ENCODE assay signal across 10 mouse cellular contexts in the genomic region with DNA sequence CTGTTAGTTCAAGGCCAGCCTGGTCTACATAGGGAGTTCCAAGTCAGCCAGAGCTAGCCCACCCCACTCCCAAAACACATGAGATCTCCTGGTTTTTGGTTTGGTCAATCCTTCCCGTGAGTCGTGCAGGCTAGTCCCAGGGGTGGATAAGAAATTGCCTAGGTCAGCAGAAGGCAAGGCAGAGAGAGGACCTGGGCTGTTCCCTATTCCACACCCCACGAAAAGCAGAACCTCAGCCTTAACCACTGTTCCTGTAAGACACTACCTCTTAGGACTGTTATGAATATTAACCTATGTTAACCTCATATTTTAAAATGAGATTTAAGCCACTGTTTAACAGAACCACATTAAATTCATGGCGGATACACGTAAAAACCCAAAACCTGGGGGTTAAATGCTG. TPM values are rescaled to one million over a fixed set of nuclear protein-coding genes. Genes with fewer than 3 reads are reported as not detected.
DNase-seq lines count a peak whose midpoint lies in the region; ATAC-seq and TF ChIP-seq lines count a peak whose summit lies in the region.
"Had no signal": no experiment of that assay in that cellular context is flagged by ENCODE, and none has a peak within 500 bp of the region (broad histone marks: within the 10 kb centered on the region; RNA-seq: fewer than 3 reads in every experiment).

No protein-coding gene starts in this region.

- H3K36me3 ChIP-seq in heart, embryonic 13.5 days = peaks cover 8% of the 10 kb centered on the region; the same call in 1 of the 2 replicates
- no peaks in the 10 kb centered on the region for H3K36me3 ChIP-seq in lung, postnatal 0 days (ENCODE audit: insufficient read depth, low read length)
- H3K36me3 ChIP-seq in liver, embryonic 11.5 days (ENCODE audit: control insufficient read depth, insufficient read depth, low read length) = no peaks in the 10 kb centered on the region

- 68% methylated on average over 5 of the region's 5 CpGs for WGBS in heart, embryonic 13.5 days
- 77% methylated on average over 5 of the region's 5 CpGs for WGBS in lung, postnatal 0 days
- 63% methylated on average over 5 of the region's 5 CpGs for WGBS in liver, embryonic 11.5 days
- WGBS in cerebellum, adult 2 months = 79% methylated on average over 5 of the region's 5 CpGs

- DNase-seq in heart, postnatal 14 days = no peak
- no peak for DNase-seq in lung, postnatal 0 days (ENCODE audit: low spot score)
- DNase-seq in lung, adult 18-20 months = no peak
- DNase-seq in liver, embryonic 11.5 days (ENCODE audit: low spot score) = no peak
- no peak for DNase-seq in cerebellum, adult 2 months
- DNase-seq in right cerebral cortex, postnatal 14 days = no peak
- no peak for DNase-seq in adrenal gland, adult 8-10 months
- DNase-seq: lung, postnatal 14 days had no signal

- no peak for TF ChIP-seq EP300 in lung, postnatal 0 days (IDR thresholded peaks at IDR 0.05)

- H3K4me3 ChIP-seq in heart, embryonic 13.5 days = no peak overlapping the region
- no peak overlapping the region for H3K4me3 ChIP-seq in lung, postnatal 0 days (ENCODE audit: low read depth, low read length)
- H3K4me3 ChIP-seq in liver, embryonic 11.5 days (ENCODE audit: low read depth, low read length) = no peak overlapping the region
- H3K4me3 ChIP-seq in cerebellum, adult 2 months (replicated peaks; ENCODE audit: insufficient read depth, low read depth, low read length) = no peak overlapping the region

- no peaks in the 10 kb centered on the region for H3K27me3 ChIP-seq in heart, embryonic 13.5 days (replicated peaks)
- no peaks in the 10 kb centered on the region for H3K27me3 ChIP-seq in lung, postnatal 0 days (replicated peaks; ENCODE audit: insufficient read depth, low read length)
- H3K27me3 ChIP-seq in liver, embryonic 11.5 days (replicated peaks; ENCODE audit: control insufficient read depth, insufficient read depth, low read length) = no peaks in the 10 kb centered on the region
- no peaks in the 10 kb centered on the region for H3K27me3 ChIP-seq in cerebellum, adult 2 months (ENCODE audit: control insufficient read depth, insufficient read depth, low read length)

- TF ChIP-seq POLR2A in cerebellum, adult 2 months (IDR thresholded peaks at IDR 0.05; ENCODE audit: borderline replicate concordance, insufficient read depth, low read length) = no peak

- peak overlapping the region; percentile 68; the same call in 1 of the 2 replicates for H3K9ac ChIP-seq in heart, embryonic 13.5 days
- no peak overlapping the region for H3K9ac ChIP-seq in lung, postnatal 0 days (replicated peaks; ENCODE audit: low read depth)
- H3K9ac ChIP-seq in liver, embryonic 11.5 days (ENCODE audit: low read depth, low read length) = no peak overlapping the region

- no peak overlapping the region for H3K4me2 ChIP-seq in heart, embryonic 13.5 days
- H3K4me2 ChIP-seq in lung, postnatal 0 days (replicated peaks; ENCODE audit: low read depth, low read length) = no peak overlapping the region
- no peak overlapping the region for H3K4me2 ChIP-seq in liver, embryonic 11.5 days
- H3K4me2 ChIP-seq: hindbrain, embryonic 14.5 days had no signal

- no peak for ATAC-seq in heart, embryonic 13.5 days (ENCODE audit: extremely low read depth, insufficient number of reproducible peaks, low FRiP score, low TSS enrichment)
- no peak for ATAC-seq in lung, postnatal 0 days
- ATAC-seq in liver, embryonic 11.5 days (replicated peaks; ENCODE audit: low FRiP score) = no peak

- H3K4me1 ChIP-seq in heart, embryonic 13.5 days = peaks cover 61% of the 10 kb centered on the region
- peaks cover 25% of the 10 kb centered on the region; the same call in 1 of the 2 replicates for H3K4me1 ChIP-seq in lung, postnatal 0 days (ENCODE audit: insufficient read depth, low read depth, low read length)
- H3K4me1 ChIP-seq in liver, embryonic 11.5 days (replicated peaks; ENCODE audit: control insufficient read depth, insufficient read depth, low read length) = peaks cover 11% of the 10 kb centered on the region
- H3K4me1 ChIP-seq in cerebellum, adult 2 months (ENCODE audit: control insufficient read depth, insufficient read depth, low read length) = peaks cover 14% of the 10 kb centered on the region

- no peaks in the 10 kb centered on the region for H3K9me3 ChIP-seq in heart, embryonic 13.5 days
- no peaks in the 10 kb centered on the region for H3K9me3 ChIP-seq in lung, postnatal 0 days (ENCODE audit: low read length)
- no peaks in the 10 kb centered on the region for H3K9me3 ChIP-seq in liver, embryonic 11.5 days (ENCODE audit: control insufficient read depth, low read length)

- peak overlapping the region; percentile 84 for H3K27ac ChIP-seq in heart, embryonic 13.5 days (replicated peaks)
- 0 out of 2 replicates have a peak overlapping the region, but pooled peaks have one; percentile 78 for H3K27ac ChIP-seq in lung, postnatal 0 days (ENCODE audit: low read length)
- peak overlapping the region; percentile 80; the same call in 1 of the 2 replicates for H3K27ac ChIP-seq in liver, embryonic 11.5 days (ENCODE audit: low read depth, low read length)
- no peak overlapping the region for H3K27ac ChIP-seq in cerebellum, adult 2 months (ENCODE audit: insufficient read depth, low read length)
- H3K27ac ChIP-seq: hindbrain, embryonic 14.5 days had no signal

- intact Hi-C loops in heart, postnatal 14 days (cut with DNase I) = no loop called here

- no peak for TF ChIP-seq CTCF in lung, postnatal 0 days (IDR thresholded peaks at IDR 0.05)
- TF ChIP-seq CTCF in cerebellum, adult 2 months (IDR thresholded peaks at IDR 0.05; ENCODE audit: borderline replicate concordance, insufficient read depth, low read depth, low read length) = no peak

RNA-seq across cellular contexts. Expression of a gene that starts 8.4 kb away (rescaled TPM):
- polyA plus RNA-seq in heart, embryonic 13.5 days (2015; fragmentation: Nextera tagmentation; extraction: Ambion mirVana) = 127 and 140 TPM in 2 replicates
- total RNA-seq in heart, postnatal 14 days (2021) = 100 to 1,000 TPM; 105 to 126 TPM
- polyA plus RNA-seq in lung, postnatal 0 days (2015; fragmentation: Nextera tagmentation; extraction: Ambion mirVana) = 136 and 158 TPM in 2 replicates
- 46.3 and 46.9 TPM in 2 replicates for polyA plus RNA-seq in liver, embryonic 11.5 days (2014; fragmentation: Nextera tagmentation; extraction: Ambion mirVana)
- polyA plus RNA-seq in cerebellum, adult 2 months (2012; rRNA removed) = 303 and 370 TPM in 2 replicates
- total RNA-seq in adrenal gland, adult 8-10 months (2022) = 10 to 100 TPM; 47.8 to 65.5 (median 52.4) TPM
